Mouse (Mus musculus): ENCODE data around the gene Wasf2. TPM values are rescaled to one million over a fixed set of nuclear protein-coding genes. Genes with fewer than 3 reads are reported as not detected.
A peak's percentile ranks its signal among the peaks of the same experiment; 100 is the strongest.

Gene Wasf2
- total RNA-seq, 2 experiments from 2014 or later = 28.9 to 32.8 TPM

- DNase-seq (ENCODE audit: extremely low spot score in 1 of 2, low spot score in 1 of 2) = no peak
These were observed 90.4 kb downstream of the Wasf2 start for GRCm38 (mm10) chr4:133220656-133221055.

DNA sequence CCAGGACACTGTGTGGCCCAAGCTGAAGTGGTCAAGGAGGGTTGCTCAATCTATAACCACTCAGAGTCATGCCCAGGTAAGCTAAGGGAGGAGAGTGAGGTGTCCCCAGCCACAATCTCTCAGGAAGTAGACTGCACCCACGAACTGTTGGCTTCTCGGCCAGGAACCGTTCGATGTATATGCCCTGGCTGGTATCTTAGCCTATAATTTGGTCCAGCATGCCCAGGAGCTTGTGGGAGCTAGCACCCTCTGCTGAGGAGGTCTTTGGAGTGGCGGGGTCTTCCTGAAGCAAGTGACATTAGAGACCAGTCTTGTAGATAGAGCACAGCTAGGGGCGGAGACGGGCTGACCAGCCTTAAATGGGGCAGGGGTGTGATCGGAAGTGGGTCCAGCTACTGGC, 91.4 kb downstream of the Wasf2 start:
- no peak for DNase-seq (ENCODE audit: extremely low spot score in 1 of 2, low spot score in 1 of 2)

DNA sequence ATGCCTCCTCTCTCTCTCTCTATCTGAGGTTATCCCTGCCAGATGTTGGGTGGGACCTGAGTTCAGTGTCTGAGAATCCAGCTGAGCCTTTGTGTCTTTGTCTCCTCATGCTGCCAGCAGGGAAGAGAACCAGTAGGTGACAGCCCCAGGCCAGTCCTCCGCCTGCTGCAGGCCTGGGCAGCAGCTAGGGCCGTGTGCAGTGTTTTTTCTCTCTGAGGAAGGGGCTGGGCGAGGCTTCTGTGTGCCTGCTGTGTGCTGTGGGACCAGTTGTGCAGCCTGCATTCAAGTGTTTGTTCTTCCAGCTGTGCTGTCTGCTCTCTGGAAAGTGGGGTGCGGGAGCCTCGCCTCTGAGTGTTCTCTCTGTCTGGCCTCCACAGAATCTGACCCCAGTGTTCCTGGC, 93.6 kb downstream of the Wasf2 start:
- DNase-seq (ENCODE audit: extremely low spot score in 1 of 2, low spot score in 1 of 2) = no peak

- no peak for DNase-seq (ENCODE audit: extremely low spot score in 1 of 2, low spot score in 1 of 2)
These were observed 95.8 kb downstream of the Wasf2 start for GRCm38 (mm10) chr4:133226073-133226472.

DNA sequence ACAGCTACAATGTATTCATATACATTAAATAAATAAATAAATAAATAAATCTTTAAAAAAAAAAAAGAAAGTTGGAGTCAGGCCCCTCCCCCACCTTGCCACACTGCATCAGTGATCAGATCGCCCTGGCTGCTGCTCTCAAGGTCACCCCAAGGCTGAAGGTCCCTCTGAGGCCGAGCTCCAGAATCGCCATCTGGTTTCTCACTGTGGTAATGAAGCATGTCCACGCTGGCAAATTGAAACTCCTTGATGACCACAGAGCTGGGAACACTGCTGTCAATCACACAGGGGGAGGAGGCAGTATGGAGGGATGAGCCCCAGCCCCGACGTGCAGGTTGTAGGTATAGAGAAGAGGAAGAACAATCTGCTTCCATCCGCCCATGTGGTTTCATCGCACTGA, 97.3 kb downstream of the Wasf2 start:
- no peak for DNase-seq (ENCODE audit: extremely low spot score in 1 of 2, low spot score in 1 of 2)

- DNase-seq (ENCODE audit: extremely low spot score in 1 of 2, low spot score in 1 of 2) = no peak
These were observed 99.3 kb downstream of the Wasf2 start for GRCm38 (mm10) chr4:133229582-133229981.

- no peak for DNase-seq (ENCODE audit: extremely low spot score in 1 of 2, low spot score in 1 of 2)
These were observed 103.1 kb downstream of the Wasf2 start for GRCm38 (mm10) chr4:133233285-133233976.

DNA sequence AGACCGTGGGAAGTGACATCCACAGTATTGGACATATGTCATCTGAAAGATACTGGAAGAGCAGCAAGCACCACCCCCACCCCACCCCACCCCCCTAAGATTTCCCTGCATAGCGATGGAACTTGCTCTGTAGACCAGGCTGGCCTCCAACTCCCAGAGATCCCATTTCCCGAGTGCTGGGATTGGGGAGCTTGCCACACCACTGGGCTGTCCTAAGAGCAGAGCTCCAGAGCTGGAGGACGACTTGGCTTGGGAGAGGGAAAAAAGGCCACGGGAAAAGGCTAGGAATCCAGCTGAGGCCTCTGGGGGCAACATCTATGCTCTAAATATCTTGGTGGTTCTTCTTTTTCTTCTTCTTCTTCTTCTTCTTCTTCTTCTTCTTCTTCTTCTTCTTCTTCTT, 104.5 kb downstream of the Wasf2 start:
- no peak for DNase-seq (ENCODE audit: extremely low spot score in 1 of 2, low spot score in 1 of 2)

DNA sequence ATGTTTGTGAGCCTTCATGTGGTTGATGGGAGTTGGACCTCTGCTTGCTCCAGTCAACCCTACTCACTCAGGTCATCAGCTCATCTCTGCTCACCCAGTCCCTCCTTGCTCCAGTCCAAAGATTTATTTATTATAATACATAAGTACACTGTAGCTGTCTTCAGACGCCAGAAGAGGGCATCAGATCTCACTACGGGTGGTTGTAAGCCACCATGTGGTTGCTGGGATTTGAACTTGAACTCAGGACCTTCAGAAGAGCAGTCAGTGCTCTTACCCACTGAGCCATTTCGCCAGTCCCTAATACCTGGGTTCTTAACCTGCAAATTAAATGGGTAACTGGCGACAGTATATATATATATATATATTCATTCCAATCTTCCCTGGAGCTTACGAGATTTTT, 105.1 kb downstream of the Wasf2 start:
- no peak for DNase-seq (ENCODE audit: extremely low spot score in 1 of 2, low spot score in 1 of 2)

DNA sequence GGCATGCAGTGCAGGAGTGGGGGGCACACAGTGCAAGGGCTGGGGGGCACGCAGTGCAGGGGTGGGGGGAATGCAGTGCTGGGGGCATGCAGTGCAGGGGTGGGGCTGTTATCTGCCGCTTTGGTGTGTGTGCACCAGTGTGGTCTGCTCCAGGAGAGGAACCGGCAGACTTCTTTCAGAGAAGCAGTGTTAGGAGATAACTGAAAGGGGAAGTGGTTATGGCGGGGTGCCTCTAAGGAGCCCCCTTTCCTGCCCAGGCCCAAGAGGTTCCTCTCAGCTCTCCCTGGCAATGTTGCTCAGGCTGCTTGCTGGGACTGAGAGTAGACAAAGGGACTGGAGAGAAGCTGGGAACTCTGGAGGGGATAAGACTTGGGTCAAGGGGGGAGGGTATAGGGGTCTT, 107.6 kb downstream of the Wasf2 start:
- DNase-seq (ENCODE audit: extremely low spot score in 1 of 2, low spot score in 1 of 2) = no peak

- DNase-seq (ENCODE audit: extremely low spot score in 1 of 2, low spot score in 1 of 2) = peak in 1 of 2 experiments; percentile 21
These were observed 110.2 kb downstream of the Wasf2 start, which contains the start of gene Map3k6 for GRCm38 (mm10) chr4:133240490-133240921. Map3k6 (plus strand) TSS chr4:133240818.

DNA sequence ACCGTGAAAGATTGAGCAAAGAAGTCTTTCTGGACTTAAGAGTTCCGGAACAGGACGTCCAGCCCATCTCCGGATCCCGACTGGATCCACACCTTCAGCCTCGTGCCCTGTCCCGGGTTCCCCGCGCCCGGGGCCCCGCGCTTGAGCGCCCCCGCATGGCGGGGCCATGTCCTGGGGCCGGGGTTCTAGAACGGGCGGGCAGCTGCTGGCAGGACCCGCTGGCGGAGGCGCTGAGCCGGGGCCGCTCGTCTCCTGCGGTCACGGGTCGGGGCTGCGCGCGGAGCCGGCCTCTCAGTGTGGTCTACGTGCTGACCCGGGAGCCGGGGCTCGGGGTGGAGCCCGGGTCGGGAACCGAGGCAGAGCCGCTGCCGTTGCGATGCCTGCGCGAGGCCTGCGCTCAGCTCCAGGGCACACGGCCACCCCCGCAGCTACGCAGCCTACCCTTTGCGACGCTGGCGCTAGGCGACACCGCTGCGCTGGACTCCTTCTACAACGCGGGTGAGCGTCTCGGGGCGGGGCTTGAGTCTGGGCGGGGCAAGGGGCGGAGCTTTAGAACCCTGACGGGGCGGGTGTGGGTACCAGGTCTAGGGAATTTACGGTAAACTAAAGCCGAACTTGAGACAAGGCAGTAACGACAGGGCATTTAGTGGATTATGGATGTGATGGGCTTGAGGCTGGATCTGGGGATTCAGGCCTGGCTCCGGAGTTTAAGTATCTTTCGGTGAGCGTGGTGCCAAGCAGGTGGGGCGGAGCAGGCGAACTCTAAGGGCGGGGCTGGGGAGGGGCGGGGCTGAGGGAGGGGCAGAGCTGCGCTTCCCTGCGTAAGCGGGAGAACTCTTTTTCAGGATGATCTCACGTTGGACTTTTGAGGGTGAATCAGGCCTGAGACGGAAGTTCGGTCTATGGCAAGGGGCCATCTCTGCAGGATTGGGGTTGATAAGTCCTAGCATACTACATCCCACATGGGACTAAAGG, 110.9 kb downstream of the Wasf2 start:
- DNase-seq (ENCODE audit: extremely low spot score in 1 of 2, low spot score in 1 of 2) = peak; percentile 76 to 81

GRCm38 (mm10) chr4:133241910-133242309, 111.6 kb downstream of the Wasf2 start:
- no peak for DNase-seq (ENCODE audit: extremely low spot score in 1 of 2, low spot score in 1 of 2)

- DNase-seq (ENCODE audit: extremely low spot score in 1 of 2, low spot score in 1 of 2) = no peak
These were observed 112.4 kb downstream of the Wasf2 start for GRCm38 (mm10) chr4:133242710-133243109.

DNA sequence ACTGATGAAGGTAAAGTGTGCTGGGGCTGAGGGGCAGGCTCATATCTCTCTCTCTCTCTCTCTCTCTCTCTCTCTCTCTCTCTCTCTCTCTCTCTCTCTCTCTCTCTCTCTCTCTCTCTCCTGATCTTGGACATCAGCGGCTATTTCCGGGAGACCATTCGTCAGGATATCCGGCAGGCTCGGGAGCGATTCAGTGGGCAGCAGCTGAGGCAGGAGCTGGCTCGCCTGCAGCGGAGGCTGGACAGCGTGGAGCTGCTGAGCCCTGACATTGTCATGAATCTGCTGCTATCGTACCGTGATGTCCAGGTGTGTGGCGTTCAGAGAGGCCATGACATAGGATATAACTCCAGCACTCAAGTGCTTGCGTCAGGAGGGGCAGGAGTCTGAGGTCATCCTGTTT, 113.2 kb downstream of the Wasf2 start:
- no peak for DNase-seq (ENCODE audit: extremely low spot score in 1 of 2, low spot score in 1 of 2)

GRCm38 (mm10) chr4:133244289-133244688, 114.0 kb downstream of the Wasf2 start:
- no peak for DNase-seq (ENCODE audit: extremely low spot score in 1 of 2, low spot score in 1 of 2)

DNA sequence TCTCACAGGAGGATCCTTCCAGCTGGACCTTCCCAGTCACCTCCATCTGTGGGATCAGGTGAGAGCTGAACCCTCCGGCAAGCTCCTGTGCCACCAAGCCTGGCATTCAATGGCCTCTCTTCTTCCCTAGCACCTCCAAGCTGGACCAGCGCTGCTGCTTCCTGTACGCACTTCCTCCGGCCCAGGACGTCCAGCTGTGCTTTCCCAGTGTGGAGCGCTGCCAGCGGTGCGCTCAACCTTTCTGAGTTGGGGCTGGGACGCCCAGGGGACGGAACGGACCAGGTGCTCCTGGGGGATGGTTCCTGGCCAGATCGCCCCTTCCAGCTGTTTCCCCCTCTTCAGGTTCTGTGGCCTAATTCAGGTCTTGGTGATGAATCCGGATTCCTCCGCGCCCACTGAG, 116.8 kb downstream of the Wasf2 start:
- DNase-seq (ENCODE audit: extremely low spot score in 1 of 2, low spot score in 1 of 2) = no peak

- no peak for DNase-seq (ENCODE audit: extremely low spot score in 1 of 2, low spot score in 1 of 2)
These were observed 117.6 kb downstream of the Wasf2 start for GRCm38 (mm10) chr4:133247806-133248449.
